Mouse (Mus musculus) c-Kit-negative CD71-positive TER-119-positive erythroid progenitor cells, embryonic 14.5 days (primary cell): ENCODE measurements at regions not wholly inside any gene's neighbourhood (a gene's known extent, or its start where the extent isn't known, plus 50 kb on each side); places are given as distances from the start of the nearest gene placed in this dataset.

Source experiments
- DNase-seq: peaks from one replicate; pipeline ENCODE4 v3.0.0-alpha.2; 2013; ENCODE audit warnings: low read depth, low spot score

DNA sequence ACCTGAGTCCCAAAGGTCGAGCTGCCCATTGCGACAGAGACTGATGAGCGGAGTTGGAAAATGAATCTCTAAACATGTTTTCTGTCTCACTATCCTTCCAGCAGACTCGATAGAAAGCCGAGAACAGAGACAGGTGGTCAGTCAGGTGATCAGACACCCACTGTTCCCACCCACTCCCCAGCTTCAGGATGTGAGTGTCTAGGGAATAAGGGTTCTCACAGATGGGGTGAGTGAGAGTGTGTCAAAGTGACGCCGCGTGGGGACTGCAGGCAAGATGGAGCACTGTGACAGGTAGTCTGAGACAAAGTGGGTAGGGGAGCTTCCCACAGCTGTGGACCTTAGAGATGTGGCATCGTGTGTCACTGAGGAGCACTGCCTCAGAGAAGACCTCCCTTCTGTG lies 264.0 kb downstream of the Matn1 start:
- DNase-seq = no peak

DNA sequence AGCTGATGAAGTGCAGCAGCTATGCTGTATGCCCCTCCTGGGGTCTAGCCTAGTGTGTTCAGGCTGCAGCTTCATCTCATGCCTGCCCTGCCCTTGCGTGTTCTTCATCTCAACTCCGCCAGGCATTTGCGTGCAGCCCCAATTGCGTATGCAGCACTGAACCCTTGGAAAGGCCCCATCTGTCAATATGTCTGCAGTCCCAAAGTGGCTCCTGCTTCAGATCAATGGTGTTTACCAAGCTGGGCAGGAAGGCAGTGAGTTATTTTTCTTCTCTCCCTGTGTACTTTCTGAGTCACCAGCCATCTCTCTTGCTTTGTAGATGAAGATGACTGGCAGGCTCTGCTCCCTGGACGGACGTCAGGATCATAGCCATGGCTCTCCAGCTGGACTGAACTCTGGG lies 264.5 kb downstream of the Matn1 start:
- no peak for DNase-seq

DNA sequence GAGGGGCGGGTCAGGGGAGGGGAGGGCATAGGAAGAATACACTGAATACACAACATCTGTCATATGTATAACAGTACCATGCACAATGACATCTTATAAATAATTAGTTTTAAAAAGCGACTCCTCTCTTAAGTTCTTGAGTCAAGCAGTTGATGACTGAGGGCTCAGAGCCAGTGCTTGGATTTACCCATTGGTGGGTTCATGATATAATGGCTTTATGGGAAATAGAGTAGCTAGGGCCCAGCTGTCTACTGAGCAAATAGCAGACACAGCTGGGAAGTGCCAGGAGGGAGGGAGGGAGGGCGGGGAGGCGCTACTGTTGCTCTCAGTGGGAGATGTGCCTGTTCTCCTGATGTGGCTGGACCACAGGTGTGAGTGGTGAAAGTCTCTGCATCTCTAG lies 268.5 kb downstream of the Matn1 start:
- no peak for DNase-seq

DNA sequence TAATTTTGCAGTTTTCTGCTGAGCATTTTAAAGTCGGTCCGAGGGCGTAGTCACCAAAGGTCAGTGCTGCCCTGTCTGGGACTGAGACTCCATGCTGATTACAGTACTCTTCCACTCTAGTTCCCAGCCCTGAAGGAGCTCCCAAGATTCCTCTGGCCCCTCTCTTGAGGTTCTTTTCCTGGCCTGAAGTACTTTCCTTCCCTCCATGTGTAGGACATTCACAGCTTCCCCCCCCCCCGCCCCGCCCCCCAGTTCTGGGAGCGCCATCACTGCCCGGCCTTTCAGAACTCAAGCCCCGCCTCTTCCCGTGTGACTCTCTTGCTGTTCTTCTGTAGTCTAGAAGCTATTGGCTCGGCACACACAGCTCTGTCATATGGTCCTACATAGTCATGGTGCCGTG lies 271.5 kb downstream of the Matn1 start:
- DNase-seq = no peak

DNA sequence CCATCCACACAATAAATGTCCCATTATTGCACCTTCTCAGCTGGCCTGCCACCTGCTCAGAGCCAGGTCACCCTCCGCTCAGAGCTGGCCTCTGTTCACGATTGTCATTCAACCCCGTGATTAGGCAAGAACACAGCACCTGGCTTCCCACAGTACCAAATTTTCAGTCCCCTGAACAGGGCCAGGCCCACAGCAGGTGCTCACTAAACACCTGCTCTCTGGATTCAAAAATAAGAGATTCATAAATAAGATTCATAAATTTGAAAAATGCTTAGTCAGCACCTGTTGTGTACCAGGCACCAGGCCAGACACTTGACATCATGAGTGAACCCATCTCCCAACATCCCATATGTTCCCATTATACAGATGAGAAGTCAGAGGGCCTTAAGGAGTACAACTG lies 272.2 kb downstream of the Matn1 start:
- DNase-seq = no peak

DNA sequence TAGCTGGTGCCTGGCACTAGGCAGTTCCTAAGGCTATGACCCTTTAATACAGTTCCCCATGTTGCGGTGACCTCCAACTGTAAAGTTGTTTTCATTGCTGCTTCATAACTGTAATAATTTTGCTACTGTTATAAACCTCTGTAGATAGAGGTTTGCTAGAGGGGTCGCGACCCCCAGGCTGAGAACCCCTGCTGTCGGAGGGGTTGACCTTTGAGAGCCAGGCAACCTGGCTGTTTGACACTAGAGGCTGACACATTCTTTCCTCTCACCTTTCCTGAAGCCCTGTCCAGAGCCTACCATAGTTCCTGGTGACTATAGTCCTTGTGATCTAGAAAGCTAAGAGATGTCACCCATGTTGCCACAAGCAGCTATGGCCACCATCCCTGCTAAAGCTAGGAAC lies 272.9 kb downstream of the Matn1 start:
- no peak for DNase-seq

DNA sequence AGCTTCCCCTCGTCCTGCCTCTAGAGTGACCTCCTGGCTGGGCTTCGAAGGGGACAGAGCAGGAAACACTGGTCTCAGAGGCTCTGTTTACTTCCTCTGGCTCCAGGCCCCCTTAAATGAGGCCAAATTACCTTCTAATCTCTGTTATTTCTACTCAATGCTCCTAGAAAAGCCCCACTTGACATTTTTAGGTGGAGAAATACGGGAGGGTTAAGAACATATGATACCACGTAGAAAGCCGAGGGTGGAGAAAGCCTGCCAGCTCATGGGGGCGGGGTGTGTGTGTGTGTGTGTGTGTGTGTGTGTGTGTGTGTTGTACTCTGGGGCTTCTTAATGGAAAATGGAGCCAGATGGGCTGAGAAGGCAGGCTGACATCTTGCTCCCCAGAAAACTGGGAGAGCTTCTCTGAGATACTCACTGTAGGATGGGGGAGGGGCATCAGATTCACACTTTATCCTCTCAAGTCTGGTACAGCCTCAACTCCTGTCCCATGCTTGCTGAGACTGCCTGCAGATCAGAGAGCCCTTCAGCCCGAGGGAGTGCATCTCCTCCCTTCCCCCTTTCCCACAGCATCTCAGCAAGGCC lies 273.5 kb downstream of the Matn1 start:
- DNase-seq = no peak

DNA sequence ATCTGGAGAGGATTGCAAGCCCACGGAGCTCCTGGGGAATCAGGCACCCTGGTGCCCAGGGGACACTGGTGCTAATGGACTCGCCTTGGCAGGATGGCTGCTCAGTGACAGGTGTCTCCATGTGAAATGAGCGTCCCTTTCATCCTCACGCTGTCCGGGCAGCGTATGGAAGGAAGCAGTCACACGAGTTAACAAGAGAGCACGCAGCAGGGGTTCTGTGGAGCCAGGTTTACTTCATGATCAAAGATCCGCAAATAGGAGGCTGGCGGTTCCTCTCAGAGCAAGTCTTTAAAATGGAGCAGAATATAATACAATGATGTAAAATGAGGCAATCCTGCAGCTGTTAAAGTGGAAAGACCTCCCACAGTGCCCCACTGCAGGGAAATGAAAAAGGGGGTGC lies 276.8 kb downstream of the Matn1 start:
- no peak for DNase-seq

DNA sequence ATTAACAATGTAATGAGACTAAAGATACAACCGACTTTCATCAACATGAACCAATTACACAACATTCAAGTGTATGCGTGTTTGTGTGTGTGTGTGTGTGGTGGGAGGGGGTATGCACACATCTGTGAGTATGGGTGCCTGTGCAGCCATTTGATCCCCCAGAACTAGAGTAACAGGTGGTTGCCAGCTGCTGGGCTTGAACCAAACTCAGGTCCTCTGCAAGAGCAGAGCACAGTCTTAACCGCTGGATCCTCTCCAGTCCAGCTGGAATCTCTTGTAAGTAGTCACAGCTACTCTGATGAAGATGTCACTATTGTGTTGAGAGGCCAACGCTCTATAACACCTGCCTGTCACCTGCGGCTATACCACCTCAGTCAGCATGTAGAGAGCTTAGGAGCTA lies 286.2 kb downstream of the Matn1 start:
- DNase-seq = no peak

DNA sequence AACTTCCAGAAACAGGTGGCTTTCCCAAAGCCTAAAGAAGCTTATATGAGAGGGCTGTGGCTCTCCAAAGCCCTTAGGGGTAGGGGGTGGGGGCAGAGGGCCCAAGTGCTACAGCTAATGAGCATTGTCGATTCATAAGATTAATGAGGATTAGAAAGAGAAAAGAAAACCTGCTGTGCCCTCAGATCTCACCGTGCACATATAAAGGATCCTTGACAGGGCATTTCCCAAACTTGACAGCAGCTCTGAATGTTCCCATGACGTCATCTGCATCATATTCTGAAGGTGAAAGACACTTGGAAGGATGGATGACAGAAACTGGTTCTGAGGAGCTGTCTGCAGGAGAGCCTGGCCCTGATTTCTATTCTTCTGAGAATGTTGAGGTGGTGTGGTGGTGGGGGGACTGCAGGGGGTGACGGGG lies 292.4 kb downstream of the Matn1 start:
- no peak for DNase-seq

DNA sequence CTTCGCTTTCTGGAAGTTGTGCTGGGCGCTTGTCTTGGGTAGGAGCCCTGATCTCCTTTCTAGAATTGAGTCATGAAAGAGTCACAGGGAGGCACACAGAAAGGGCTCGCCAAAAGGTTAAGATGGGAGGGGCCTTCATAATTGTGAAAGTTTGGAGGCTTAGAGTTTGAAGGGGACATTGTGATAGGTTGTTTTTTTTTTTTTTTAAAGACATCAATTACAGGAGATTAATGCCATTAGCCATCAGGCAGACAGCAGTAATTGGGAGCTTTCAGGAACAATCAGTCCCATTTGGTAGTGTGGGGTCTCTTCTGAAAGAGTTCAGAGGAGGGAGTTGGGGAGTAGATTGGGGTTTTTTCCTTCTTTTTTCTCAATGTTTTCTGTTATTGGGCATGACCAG lies 294.4 kb downstream of the Matn1 start:
- no peak for DNase-seq

DNA sequence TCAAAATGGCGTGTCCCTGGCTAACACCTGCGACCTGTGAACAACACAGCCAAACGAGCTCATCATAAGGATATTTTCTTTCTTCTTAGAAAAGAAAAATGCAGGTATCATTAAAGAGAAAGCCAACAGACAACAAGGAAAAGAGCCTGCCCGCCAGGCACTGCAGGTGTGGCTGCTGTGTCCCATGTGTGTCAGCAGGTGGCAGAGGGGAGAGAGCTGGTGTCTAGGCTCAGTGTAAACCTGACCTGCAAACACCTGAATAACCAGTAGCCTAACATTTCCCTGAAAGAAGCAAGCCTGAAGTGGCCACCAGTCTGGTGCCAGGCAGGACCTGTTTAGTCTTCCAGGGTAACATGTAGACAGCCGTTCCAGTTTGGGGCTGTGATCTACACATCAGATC lies 294.9 kb downstream of the Matn1 start:
- no peak for DNase-seq

DNA sequence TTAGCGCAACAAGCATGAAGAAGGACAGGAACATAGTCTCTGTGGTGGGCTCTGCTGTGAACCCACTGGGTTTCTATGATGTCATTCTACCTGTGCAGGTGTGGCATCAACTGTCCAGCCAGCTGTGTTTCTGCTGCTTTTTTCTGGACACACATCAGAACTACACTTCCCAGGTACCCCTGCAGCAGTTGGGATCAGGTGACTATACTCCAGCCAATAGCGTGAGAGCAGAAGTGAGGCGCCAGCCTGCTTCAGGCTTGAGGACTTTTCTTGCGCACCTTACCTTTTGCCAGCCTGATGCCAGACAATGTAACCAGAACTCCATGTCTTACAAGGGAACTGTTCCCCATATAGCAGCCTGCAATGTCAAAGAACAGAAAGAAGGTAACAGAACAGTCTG lies 296.3 kb downstream of the Matn1 start:
- no peak for DNase-seq

DNA sequence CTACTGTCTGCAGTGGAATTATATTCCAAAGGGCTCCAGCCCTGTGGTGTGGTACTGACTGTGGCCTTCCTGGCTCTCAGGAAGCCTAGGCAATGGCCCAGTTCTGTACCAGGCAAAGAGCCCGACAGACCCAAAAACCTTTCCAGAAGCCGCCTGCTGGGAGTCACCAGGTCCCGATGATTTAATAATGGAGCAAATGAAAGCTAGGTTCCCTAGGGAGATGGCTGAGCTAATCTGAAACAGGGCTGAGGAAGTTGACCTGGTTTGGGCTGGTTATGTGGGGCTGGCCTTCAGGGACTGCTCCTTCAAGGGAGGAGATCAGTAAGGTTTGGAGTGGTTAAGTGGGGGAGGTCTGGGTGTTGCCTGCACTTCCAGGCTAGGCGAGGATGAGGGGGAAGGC lies 298.1 kb downstream of the Matn1 start:
- no peak for DNase-seq

DNA sequence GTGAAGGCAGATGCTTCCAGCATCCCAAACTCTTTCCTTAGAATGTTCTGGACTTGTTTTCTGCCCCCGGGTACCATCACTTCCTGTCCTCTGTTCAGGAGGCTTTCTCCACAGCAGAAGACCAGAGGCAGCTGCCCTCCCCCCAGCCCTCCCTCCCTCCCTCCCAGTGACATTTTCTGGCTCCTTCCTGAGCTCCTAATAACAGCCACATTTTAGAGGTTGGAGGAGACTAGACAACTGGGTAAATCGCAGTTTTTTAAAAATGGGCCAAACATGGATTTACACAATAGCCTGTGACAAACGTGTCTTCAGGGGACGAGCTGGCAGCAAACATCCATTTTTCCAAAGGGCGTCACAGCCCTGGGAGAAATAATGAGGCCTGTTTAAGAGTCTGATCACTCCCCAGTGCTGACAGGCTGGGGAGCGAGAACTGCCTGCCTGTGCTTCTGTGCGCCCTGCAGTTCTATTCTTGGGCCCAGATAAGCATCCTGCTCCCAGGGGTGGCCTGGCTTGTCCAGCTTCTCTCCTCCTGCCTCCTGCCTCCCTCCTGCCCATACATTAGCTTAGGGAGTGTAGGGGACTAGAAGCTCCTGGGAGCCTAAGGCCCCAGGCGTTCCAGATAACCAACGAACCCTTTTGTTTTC lies 299.7 kb downstream of the Matn1 start:
- DNase-seq = no peak

DNA sequence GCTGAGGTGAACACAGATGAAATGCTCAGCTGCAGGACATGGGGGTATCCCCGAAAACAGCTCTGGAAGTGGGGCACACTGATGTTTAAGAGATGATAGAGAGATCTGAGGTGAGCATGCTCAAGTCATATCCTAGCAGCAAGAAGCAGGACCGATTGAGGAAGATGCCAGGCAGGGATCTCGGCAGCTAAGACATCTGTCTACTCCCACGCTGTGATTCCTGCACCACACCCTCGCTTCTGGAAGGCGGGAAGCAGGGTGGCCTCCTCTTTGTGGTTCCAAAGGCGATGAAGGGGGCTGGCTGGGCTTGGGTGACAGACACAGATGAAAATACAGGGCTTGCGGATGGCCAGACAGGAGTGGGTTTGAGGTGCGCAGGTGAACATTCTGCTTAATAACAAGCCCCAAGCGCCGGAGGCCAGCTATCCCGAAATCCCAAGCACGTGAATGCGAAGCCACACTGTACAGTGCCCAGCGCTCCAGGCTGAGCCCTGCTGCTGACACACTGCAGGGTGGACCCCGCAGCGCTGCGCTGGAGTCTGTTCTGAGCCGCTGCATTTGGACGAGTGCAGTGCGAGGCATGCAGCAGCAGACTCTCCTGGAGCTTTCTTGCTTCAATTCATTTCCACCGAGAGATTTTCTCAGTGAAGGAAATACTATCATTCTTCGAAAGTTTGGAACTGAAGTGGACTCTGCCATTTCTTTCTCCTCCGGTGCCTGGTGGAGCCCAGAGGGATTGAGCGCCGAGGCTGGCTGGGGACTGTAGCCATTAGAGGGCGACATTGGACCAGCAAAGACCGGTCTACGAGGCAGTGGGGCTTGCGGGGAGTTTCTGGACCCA lies 308.6 kb downstream of the Matn1 start:
- DNase-seq = no peak

DNA sequence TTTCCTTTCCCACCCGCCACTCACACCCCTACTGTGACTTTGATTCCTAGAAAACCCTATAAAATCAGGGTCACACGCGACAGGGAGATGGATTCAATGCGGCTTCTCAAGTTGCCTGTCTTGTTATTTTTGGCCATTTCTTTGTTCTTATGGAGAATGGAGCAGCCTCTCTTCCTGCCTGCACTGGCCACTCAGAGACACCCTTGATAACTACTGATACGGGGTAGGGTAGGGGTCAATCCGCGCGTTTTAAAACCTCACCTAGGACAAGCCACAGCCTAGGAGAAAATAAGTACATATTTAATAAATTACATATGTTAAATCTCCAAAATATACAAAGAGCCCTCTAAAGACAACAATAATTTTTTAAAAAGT lies 309.2 kb downstream of the Matn1 start:
- DNase-seq = no peak

DNA sequence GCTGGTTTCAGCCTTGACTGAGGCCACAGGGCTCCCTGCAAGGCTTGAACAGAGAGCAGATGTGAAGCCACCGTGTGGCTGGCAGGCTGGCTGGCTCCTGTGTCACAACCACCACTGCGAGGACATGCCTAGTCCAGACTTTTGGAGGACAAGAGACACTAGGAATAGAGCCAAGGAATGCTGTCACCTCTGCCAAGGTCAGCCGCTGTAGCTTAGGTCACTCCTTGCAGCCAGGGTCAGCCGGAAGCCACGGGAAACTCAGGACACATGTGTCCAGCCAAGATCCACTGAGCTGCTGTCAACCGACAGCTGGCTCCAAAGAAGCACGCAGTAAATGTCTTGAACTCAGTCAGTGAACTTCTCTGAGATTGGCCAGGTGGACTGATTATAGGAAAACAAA lies 310.1 kb downstream of the Matn1 start:
- DNase-seq = no peak

DNA sequence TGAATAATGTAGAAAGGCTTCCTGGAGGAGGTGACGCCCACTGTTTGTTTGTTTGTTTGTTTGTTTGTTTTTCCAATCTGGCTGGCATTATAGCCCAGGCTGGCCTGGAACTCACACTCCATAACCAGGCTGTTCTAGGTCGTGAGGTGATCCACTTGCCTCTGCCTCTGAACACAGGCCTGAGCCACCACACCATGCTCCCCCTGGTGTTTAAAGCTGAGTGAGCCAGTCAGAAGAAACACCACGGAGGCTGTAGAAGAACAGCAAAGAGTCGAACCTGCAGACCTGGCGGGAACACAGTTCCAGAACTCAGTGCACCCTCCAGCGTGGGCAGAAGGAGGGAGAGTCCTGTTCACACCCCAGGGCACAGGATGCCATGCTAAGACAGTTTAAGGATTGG lies 310.5 kb downstream of the Matn1 start:
- DNase-seq = no peak

DNA sequence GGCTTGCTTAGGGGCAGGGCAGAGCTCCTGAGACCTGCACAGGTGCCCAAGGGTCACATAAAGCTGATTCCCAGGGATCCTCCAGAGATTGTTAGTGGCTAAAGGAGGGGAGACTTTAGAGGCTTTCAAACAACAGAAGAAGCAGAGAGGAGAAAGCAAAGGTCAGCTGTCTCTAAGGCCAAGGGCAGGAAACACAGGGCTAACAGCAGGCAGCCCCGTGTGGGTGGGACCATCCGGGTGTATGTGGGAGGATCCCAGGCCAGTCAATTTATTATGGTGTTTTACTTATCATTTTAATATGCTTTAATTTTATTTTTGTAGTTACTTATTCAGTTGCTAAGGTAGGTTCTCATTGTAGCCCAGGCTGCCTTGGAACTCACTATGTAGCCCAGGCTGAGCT lies 317.1 kb downstream of the Matn1 start:
- DNase-seq = no peak

DNA sequence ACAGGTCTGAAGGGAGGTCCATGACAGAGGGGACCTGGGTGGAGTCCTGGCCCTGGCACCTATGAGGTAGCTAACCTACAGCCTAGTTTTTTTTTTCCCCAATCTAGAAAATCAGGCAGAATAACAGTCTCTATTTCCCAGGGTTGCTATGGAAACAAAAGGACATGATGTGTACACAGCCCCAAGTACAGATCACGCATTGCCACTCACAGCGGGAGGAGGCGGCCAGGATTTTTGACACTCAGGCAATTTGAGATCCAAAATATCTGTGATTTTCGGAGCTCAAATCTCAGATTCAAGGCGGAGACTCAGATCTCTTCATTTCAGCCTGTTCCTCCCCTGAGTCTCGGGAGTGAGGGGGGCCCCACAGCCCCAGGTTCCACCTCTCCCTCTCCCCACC lies 318.7 kb downstream of the Matn1 start:
- no peak for DNase-seq

DNA sequence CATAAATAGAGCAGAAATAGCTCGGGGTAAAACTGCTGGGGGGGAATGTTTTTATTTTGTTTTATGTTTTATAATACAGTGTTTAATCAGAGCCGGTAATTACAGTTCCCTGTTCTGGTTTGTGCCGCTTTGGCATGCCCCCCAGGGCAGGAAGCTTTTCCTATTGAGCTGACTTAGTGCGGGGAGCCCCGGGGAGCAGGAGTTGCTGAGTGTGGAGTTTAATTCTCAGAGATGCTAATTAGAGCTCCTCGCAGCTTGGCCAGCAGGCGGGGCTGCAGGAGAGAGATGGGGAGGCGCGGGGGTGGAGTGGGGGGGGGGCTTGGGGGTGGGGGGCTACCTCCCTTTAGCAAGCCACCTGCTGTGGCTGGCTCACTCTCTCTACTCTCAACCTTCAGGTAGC lies 322.6 kb downstream of the Matn1 start:
- DNase-seq = no peak

DNA sequence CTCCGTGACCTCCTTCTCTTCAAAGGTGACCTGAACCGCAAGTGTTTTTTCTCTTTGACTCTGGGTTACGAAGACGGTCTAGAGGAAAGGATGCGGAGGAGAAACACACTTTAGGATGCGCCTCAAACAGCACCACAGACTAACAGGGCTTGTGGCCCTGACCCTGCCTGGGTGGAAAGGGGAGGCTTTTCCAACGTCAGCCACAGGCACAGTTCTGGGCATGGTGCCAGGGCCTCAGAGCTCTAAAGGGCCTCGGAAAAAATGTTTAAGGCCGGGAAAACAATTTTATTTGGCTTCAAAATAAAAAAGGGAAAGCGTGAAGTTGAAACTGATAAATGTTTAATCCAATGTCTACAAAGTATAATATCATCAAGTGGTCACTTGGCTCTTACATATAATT lies 323.6 kb downstream of the Matn1 start:
- DNase-seq = no peak
